Mouse (Mus musculus): ENCODE data around the gene Ube2z.

Gene Ube2z

DNA sequence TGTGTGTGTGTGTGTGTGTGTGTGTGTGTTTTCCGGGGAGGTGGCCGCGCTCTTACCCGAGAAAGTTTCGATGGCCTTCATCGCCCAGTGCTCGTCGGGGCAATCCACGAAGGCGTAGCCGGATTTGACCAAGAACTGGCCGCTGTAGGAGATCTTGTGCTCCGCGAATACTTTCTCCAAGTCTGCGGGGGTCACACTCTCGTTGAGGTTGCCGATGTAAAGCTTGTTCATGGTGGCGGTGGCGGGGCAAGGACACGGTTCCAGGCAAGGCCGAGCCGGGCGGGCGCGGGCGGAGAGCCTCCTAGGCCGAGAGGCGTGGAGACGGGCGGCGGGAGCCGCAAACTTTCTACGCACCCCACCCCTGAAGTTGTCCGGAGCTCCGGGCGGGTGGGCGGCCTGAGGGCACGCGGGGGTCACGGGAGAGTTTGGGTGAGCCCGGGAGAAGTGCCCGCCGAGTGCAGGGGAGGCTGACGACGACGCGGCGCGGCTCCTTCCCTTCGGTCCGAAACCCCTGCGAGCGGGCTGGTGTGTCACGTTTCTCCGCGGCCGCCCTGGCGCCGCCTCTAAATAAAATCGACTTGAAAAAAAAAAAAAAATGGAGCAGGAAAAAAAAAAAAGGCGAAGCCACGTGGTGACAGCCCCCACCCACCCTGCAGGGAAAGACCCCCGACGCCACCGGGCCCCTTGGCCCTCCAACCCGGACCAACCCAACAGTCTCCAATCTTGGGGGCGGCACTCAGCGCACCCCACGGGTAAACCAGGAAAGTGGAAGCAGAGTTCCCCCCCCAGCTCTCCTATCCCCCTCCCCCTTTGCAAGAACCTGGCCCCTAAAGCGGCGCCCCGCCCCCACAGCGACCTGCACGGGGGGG is 59.6 kb downstream of the Ube2z start, which contains the start of gene Igf2bp1:
TSS of gene Igf2bp1 (minus strand) at position 538 of the 869 bp plus-strand sequence.
- DNase-seq, result peak; percentile 51 to 63

DNA sequence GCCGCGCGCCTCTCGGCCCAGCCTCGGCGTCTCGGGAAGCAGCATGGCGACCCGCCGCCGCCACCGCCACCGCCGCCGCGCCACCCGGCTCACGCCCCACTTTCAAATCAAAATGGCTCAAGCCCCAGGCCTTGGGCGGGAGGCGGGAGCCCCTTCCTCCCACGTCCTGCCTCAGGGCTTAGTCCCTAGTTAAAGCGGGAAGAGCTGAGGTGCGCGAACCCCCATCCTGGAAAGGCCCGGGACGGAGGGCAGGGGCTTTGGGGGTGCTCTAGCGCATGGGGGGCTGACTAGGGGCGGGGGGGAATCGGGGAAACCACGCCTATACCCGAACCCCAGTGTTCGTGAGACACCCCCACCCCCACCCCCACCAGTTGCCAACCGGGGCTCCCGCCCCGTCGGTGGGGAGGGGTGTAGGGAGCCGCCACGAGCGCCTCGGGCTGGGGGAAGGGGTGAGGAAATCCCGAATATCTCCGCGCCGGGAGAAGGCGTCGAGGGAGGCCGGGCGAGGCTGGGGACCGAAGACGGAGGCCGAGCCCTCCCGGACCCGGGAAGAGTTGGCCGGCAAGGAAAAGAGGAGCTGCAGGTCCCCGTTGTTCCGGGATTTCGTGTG is 60.3 kb downstream of the Ube2z start:
- DNase-seq, result peak; percentile 43 to 57

DNA sequence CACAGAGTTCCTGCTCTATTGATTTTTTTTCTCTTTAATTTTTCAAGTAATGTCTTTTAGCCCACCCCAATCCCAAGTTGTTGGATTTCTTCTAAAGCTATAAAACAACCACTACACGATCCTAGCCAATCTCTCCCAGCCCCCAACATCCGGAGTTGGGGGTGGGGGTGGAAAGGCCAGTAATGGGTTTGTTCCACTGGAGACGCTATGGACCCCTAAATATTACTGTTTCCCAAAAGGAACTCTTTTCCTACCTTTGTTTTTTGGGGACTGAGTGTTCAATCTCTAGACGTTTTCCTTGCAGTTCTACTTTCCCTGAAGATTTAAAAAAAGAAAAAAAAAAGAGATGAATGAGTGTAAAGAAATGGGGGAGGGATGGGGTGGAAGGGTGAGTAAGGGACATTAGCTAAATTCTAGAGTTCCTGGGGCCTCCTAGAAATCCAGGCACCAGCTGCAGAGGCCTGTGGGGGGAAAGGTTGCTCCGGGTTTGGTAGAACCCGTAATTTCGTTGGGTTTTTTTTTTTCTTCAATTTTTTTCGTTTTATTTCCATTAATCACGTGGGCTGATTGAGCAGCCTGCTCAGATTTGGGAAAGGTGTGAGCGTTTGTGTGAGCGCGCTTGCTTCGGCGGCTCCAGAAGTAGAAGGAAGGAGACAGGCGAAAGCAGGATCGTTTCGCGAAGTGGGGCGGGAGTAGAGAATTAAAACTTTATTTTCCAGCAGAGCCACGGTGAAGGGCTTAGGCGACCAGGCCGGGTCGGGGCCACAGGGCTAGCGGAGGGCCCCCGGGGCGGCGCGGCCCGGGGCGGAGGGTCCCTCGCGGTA is 61.0 kb downstream of the Ube2z start:
- DNase-seq, result no peak

DNA sequence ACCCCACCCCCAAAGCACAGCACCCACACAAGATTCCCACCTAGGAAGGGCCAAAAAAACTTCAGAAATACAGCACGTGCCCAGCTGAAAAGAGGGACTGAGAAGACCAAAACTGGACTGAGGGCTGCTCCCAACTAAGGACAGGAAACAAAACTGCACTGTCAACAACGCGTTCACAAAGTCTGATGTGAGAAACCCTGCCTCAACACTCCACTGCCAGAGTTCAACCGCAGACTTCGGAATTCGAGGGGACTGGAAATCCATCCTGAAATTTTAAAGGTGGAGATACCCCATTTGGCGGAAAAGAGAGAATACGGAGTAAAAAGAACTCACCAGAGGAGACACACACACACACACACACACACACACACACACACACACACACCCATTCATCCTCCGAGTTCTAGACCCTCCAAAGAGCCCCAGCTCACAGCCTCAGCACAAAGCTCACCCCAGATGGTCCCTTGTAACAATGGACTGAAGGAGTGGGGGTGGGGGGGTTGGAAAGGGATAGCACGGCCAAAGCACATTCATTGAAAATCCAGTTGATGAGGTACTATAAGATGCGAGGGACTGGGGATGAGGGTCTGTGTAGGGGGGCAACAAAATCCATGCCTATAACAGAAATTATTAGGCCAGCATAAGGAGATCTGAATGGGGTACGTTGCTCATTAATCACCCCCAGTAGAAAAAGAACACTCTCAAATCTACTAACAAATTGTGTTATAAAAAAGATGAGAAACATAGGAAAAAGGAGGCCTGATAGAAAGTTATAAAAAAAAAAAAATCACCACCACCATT is 61.9 kb downstream of the Ube2z start:
- DNase-seq, result no peak
